Mouse (Mus musculus) liver, adult 2 months (tissue): ENCODE measurements at regions not wholly inside any gene's neighbourhood (a gene's known extent, or its start where the extent isn't known, plus 50 kb on each side); places are given as distances from the start of the nearest gene placed in this dataset.
A peak's percentile ranks its signal among the peaks of the same experiment; 100 is the strongest.

Experiments
- DNase-seq: peaks from one replicate; pipeline ENCODE4 v3.0.0-alpha.2; 2011; ENCODE audit warnings: low read depth, low spot score; ENCODE audit errors: extremely low read depth
- H3K27ac ChIP-seq: fragments of 200-500 bp; replicated peaks from 2 replicates; pipeline ENCODE4 v1.5.1; 2012; ENCODE audit warnings: low read depth, mild to moderate bottlenecking, control low read depth, inconsistent platforms, low read length; ENCODE audit not compliant: insufficient read depth
- H3K27me3 ChIP-seq: fragments of 200-500 bp; 2 replicates; pipeline ENCODE4 v1.6.1; 2012; ENCODE audit warnings: mild to moderate bottlenecking, moderate library complexity, low read length, inconsistent platforms; ENCODE audit not compliant: control insufficient read depth, insufficient read depth
- H3K36me3 ChIP-seq: fragments of 200-500 bp; 2 replicates; pipeline ENCODE4 v1.6.1; 2012; ENCODE audit warnings: low read length, inconsistent platforms; ENCODE audit not compliant: control insufficient read depth, insufficient read depth
- H3K4me1 ChIP-seq: fragments of 200-500 bp; 2 replicates; pipeline ENCODE4 v1.6.1; 2011; ENCODE audit warnings: low read length; ENCODE audit not compliant: control insufficient read depth, insufficient read depth
- H3K4me3 ChIP-seq: fragments of 200-500 bp; 2 replicates; pipeline ENCODE4 v1.5.1; 2011; ENCODE audit warnings: low read depth, mild to moderate bottlenecking, control low read depth, low read length, moderate library complexity; ENCODE audit not compliant: insufficient read depth
- H3K79me2 ChIP-seq: fragments of 200-500 bp; 2 replicates; pipeline ENCODE4 v1.6.1; 2012; ENCODE audit warnings: inconsistent platforms, mild to moderate bottlenecking, low read length, moderate library complexity; ENCODE audit not compliant: control insufficient read depth, insufficient read depth
- H3K9ac ChIP-seq: fragments of 200-500 bp; 2 replicates; pipeline ENCODE4 v1.6.1; 2012; ENCODE audit warnings: low read depth, mild to moderate bottlenecking, control low read depth, inconsistent platforms, low read length
- CTCF ChIP-seq: fragments of 200-500 bp; IDR thresholded peaks from 2 replicates; pipeline ENCODE4 v1.5.1; 2011; ENCODE audit warnings: low read depth, low read length, control low read depth
- POLR2A ChIP-seq: fragments of 200-500 bp; IDR thresholded peaks from 2 replicates; pipeline ENCODE4 v1.6.1; 2011; ENCODE audit warnings: low read length, control low read depth; ENCODE audit not compliant: insufficient read depth; ENCODE audit errors: extremely low read depth
- WGBS: fragments of 180-500 bp; shearing (Covaris S2); methylation state at CpG from one replicate; pipeline ENCODE4 v1.1.7; 2018; 5-methylcytosine and 5-hydroxymethylcytosine counted together

GRCm38 (mm10) chr15:7006271-7006670, 84.1 kb upstream of the Lifr start:
- H3K4me3 ChIP-seq = no peak overlapping the region
- no peak overlapping the region for H3K9ac ChIP-seq
- no peaks in the 10 kb centered on the region for H3K36me3 ChIP-seq
- DNase-seq = peak; percentile 30
- whole genome bisulfite sequencing = 84% methylated on average over 2 of the region's 2 CpGs
- H3K4me1 ChIP-seq = no peaks in the 10 kb centered on the region
- no peaks in the 10 kb centered on the region for H3K27me3 ChIP-seq
- no peaks in the 10 kb centered on the region for H3K79me2 ChIP-seq
- H3K27ac ChIP-seq = no peak overlapping the region
- TF ChIP-seq POLR2A (no peak), CTCF (no peak)

GRCm38 (mm10) chr15:7008725-7009380, 81.6 kb upstream of the Lifr start:
- Histone ChIP-seq H3K27ac (no peak overlapping the region), H3K4me1 (no peaks in the 10 kb centered on the region), H3K36me3 (no peaks in the 10 kb centered on the region), H3K4me3 (no peak overlapping the region), H3K9ac (no peak overlapping the region), H3K79me2 (no peaks in the 10 kb centered on the region), H3K27me3 (no peaks in the 10 kb centered on the region)
- WGBS = 86% methylated on average over 7 of the region's 7 CpGs
- TF ChIP-seq POLR2A (no peak), CTCF (no peak)
- DNase-seq = no peak

GRCm38 (mm10) chr15:7010966-7011695, 79.3 kb upstream of the Lifr start:
- Histone ChIP-seq H3K9ac (no peak overlapping the region), H3K27me3 (no peaks in the 10 kb centered on the region), H3K27ac (no peak overlapping the region), H3K79me2 (no peaks in the 10 kb centered on the region), H3K4me1 (no peaks in the 10 kb centered on the region), H3K4me3 (no peak overlapping the region), H3K36me3 (no peaks in the 10 kb centered on the region)
- peak; percentile 52 for DNase-seq
- TF ChIP-seq POLR2A (no peak), CTCF (no peak)
- WGBS = 75% methylated on average over 4 of the region's 4 CpGs

GRCm38 (mm10) chr15:7011696-7012070, 78.7 kb upstream of the Lifr start:
- no peak for TF ChIP-seq CTCF
- TF ChIP-seq POLR2A = no peak
- 77% methylated on average over 2 of the region's 2 CpGs for WGBS
- H3K27me3 ChIP-seq = no peaks in the 10 kb centered on the region
- H3K4me3 ChIP-seq = no peak overlapping the region
- H3K4me1 ChIP-seq = no peaks in the 10 kb centered on the region
- H3K36me3 ChIP-seq = no peaks in the 10 kb centered on the region
- H3K27ac ChIP-seq = peak overlapping the region; percentile 1; the same call in 1 of the 2 replicates
- no peak overlapping the region for H3K9ac ChIP-seq
- no peaks in the 10 kb centered on the region for H3K79me2 ChIP-seq
- DNase-seq = no peak

GRCm38 (mm10) chr15:7012446-7012845, 78.0 kb upstream of the Lifr start:
- Histone ChIP-seq H3K27me3 (no peaks in the 10 kb centered on the region), H3K4me1 (no peaks in the 10 kb centered on the region), H3K9ac (no peak overlapping the region), H3K79me2 (no peaks in the 10 kb centered on the region), H3K36me3 (no peaks in the 10 kb centered on the region), H3K4me3 (no peak overlapping the region), H3K27ac (no peak overlapping the region)
- no peak for DNase-seq
- WGBS = 28% methylated on average over 6 of the region's 6 CpGs
- TF ChIP-seq POLR2A (no peak), CTCF (no peak)

- H3K79me2 ChIP-seq = no peaks in the 10 kb centered on the region
- no peaks in the 10 kb centered on the region for H3K4me1 ChIP-seq
- no peaks in the 10 kb centered on the region for H3K36me3 ChIP-seq
- no peaks in the 10 kb centered on the region for H3K27me3 ChIP-seq
- DNase-seq = no peak
- no peak overlapping the region for H3K27ac ChIP-seq
- 82% methylated on average over 5 of the region's 5 CpGs for WGBS
- TF ChIP-seq POLR2A = no peak
- TF ChIP-seq CTCF = no peak
- no peak overlapping the region for H3K9ac ChIP-seq
- H3K4me3 ChIP-seq = no peak overlapping the region
Observed at GRCm38 (mm10) chr15:7013047-7013446, 77.4 kb upstream of the Lifr start.
